Mouse (Mus musculus) thymus, postnatal 25 days (tissue): ENCODE results near the gene Defb48.
A peak's percentile ranks its signal among the peaks of the same experiment; 100 is the strongest.

Experiments
- DNase-seq: peaks from one replicate; pipeline ENCODE4 v3.0.0; 2022

Gene Defb48

DNA sequence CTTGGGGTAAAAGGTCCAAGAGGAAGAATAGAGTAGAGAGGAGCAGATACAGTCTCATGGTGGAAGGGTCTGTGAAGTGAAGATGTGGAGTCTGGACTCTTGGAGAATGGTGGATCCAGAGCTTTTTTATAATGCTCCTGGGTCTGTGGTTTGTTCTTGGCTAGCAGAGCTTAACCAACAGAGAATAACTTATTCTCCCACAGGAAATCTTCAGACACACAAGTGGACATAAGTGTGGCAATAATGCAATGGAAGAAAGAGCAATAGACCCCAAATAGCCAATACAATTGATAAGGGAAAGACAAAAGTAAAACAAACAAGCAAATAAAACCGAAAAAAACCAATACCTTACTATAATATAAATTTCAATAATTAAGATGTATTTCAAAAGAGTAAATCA is at the start of gene Defb48:
Gene Defb48 (minus strand): TSS at position 101 of the 400 bp plus-strand sequence.
- no peak for DNase-seq

DNA sequence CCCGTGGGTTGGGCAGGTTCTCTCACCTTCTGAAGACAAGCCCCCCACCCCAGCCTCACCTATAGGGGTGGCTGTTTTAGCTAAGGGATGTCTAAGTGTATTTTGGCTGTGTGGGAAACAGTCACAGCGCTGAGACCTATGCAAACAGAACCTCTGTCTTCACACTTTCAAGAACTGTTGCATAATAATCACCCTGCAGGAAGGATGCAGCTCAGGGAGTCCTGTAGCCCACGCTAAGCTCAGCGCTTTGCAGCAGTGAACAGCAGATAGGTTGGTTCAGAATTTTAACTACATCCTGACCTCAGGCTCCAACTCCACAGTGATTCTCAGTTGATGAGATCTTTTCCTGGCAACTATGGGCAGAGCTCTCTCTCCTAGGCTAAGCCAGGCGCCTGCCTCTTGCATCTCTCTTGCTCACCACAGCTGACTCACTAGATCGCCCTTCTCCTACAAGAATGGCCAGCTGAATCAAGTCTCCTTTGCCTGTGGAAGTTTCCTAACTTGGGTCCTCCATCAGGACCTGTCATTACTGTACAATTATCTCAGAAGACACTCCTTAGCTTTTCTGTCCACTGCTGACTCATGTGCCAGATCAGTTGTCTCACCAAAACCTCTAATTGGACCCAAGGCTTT is 36.3 kb upstream of the Defb48 start:
- DNase-seq, result no peak

DNA sequence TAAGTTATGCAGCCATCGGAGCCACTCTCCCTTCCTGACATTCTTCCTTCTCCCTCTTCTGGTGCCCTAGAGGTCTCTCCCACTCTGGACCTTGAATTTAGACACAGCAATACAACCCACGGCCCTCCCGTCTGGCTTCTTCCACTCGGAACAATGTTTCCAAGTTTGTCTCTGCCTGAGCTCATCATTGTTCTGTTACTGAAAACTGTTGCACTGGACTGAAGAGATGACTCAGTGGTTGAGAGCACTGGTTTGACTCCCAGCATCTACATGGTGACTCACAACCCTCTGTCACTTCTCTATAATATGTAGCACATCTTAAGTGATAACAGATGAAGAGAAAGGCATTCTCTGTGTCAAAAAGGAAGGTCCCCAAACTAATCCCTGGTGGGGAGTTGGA is 30.4 kb upstream of the Defb48 start:
- no peak for DNase-seq

DNA sequence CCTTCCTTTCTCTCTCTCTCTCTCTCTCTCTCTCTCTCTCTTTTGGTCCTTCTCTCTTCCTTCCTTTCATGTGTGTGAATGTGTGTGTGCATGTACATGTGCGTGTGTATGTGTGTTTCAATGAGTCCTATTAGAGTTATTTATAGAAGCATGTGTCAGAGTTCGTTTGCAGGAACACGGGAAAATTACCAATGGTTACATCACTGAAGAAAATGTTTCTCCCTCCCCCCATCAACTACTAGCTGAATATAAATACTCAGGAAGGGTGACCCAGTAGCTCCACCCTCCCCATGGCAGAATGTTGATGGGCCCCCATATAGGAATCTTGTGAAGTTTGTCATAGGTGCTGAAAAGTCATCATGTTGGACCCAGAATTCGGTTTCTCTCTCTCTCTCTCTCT is 28.8 kb upstream of the Defb48 start:
- no peak for DNase-seq

DNA sequence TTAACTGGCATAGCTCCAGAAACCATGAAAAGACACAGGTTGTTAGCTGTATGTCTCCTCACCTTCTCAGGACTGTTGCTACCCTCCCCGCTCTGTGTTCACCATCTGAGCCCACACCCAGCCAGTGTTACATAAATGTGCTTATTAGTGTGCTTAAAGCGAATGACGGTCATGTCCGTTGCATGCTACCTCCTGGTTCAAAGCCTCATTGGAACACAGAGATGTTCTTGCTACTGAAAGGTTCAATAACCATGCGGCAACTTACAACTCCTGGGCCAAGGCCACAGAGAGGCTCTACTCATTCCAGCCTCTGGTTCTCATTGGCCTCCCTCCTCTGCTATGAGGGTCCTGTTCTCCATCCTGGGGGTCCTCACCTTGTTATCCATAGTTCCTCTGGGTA is 27.2 kb upstream of the Defb48 start, which contains the start of gene Defb43:
Gene Defb43 (plus strand): TSS at position 301 of the 400 bp plus-strand sequence.
- DNase-seq, result no peak

DNA sequence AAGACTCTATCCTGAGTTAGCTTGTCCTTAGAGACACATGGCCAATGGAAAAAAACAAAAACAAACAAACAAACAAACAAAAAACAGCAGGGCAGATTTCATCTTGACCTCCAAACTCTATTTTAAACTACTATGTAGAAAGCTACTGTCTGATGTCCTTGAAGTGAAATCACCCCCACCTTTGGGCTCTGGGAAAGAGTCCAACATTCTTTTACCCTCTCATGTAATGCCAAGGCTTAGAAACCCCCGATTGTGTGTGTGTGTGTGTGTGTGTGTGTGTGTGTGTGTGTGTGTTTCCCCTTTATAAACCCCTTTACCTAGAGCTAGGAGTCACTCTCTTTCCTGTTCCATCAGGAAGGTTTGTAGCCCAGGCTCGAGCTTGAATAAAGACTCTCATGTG is 18.3 kb upstream of the Defb48 start:
- no peak for DNase-seq

DNA sequence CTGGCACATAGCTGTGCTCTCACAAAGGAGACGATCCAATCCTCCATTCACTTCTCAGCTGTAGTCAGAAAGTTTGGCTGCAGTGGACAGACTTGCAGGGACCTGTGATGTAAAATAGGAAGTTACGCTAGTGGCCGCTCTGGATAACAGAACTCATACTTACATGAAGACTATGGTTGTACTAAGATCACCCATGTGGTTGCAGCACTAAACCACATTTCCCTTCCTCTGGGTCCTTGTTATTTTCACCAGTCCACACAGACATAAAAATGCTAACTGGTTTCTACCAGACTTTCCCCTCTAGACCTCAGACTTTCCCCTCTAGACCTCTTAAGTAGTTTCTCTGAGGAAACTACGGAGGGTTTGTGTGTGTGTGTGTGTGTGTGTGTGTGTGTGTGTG is 14.7 kb upstream of the Defb48 start:
- no peak for DNase-seq

DNA sequence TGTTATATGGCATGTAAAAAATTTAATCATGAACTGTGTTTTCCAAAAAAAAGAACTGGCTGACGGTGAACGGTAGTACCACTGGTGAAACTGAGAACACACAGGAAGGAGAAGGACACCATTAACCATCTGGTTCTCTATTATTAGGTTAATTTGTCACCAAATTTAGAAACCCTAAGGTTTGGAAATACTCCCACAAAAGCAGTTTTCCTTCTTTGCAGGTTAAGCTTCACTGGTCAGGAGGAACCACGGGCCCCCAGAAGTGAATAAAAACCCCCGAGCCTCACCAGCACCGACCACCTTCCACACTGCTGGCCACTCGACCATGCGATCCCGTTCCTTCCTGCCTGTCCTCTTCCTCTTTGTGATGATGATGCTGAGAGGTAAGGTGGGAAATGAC is 13.5 kb upstream of the Defb48 start, which contains the start of gene Defb47:
Gene Defb47 (plus strand): TSS at position 301 of the 400 bp plus-strand sequence.
- DNase-seq, result no peak

DNA sequence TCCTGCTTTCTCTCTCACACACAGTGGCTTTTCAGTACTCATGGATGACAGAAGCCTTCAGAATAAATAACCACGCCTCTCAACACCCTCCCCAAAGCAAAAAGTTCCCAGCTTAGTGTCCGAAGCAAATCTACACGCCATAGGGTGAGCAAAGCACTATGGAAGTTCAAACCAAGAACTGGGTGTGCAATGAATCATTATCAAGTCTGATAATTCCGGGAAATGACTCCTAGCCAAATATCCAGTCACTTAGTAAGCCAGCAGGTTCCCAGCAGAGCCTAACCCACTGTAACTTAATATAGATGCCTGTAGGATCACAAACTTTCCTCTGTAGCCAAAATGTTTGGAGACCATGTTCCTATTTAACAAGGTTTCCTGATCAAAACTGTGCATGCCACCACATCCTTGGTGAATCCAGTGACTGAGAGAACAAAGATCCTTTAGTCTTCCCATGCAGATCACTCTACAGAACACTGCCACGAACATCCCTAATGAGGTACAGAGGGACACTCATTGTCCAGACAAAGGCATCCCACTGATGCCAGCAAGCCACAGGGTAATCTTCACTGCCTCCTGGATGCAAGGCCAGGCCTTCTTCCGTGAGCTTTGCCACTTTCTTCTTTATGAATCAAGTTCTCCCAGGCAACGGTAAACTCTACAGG is 7.7 kb upstream of the Defb48 start:
- DNase-seq, result no peak

DNA sequence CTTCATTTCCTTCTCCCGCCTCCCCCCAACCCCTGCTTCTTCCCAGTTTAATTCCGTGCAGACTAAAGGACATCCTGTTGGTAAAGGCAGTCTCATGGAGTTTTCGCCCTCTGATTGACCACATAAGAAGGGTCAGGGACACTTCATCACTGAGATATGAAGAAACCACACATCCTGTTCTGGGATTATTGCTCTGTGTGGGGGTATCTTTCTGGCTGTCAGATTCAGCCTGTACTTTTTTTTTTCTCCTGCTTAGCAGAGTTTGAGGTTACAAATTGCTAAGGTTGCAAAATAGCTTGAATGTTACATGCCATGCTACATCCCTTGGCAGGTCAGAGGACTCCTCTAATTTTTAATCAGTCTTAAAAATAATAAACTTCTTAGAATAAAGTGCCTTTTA is 7.0 kb upstream of the Defb48 start:
- no peak for DNase-seq

DNA sequence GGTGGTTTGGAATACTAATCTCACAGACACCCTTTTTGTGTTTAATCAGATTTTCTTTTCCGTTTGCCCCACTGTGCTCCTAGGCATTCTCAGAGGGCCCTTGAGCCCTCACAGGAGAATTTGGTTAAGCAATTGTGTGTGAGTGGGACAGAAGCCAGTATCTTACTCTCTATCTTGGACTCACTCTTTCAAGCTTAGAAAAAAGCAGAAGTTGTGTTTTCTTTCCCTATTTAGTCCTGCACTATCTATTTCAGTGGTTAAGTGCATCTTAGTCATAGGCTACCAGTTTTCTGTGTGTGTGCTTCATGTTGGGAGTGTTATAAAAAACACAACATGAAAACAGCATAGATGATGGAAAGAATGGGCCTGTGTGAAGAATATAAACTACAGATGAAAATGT is 4.5 kb downstream of the Defb48 start:
- no peak for DNase-seq

DNA sequence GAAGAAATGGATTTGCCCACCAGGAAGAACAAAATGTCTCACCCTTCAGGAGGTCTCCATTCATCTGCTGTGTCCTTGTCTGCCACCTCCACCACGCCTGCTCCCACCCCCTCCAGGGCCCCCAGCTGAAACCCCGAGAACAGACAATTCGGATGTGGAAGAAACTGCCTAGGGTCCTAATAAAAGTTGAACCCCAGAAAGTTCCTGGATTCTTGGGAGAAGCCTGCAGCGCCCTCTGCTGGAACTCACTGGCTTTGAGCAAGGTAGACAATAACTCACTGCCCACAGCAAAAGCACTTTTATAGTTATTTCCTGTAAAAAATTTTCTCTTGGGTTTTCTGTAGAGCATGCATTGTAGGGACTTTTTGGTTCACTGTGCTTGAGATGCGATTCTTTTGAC is 9.3 kb downstream of the Defb48 start:
- peak; percentile 73 for DNase-seq

DNA sequence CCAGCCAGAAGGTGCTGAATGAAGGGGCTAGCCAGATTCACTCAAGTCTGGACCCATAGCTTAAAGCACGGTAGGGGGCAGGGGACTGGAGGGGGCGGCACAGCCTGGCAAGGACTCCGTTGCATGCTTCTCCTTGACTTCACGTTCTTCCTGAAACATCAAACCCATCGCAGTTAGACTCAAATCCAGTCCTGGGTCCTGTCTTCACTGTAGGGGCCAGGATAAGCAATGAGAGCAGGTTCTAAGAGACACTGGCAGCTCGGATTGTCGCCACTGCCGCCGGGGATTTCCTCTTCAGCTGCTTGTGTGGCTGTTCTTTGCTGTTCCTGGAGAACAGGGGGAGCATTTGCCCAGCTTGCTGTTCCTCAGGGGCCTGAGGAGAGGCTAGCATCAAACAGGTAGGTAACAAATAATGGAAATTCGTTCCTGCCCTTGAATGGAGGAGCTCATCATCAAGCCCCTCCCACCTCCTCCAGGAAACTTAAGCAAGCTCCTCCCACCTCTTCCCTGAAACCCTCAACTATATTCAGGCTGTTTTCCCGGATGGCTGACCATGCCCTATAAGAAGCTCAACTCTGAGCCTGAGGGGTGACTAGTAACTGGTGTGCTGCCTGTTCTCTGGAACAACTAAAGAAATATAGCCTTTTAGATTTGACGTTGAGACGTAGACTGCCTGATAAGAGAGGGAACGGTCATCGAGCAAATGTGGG is 18.3 kb downstream of the Defb48 start:
- DNase-seq, result no peak

DNA sequence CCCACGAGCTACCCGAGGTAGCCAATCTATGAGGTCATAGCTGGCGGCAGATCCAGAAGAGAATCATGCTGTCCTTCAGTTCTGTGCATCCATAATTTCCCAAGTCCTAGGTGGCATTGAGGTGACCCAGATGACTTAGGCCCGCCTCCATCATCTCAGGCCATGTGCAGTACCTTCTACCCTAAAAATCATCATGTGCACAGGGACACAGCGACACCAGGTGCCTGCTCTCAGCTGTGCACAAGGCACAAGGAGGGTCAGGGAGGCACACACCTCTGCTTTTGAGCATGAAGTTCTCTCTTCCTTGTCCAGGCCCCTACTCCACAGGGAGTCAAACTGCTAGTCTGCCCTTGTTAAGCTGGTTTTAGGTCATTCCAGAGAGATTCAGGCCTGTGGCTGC is 19.0 kb downstream of the Defb48 start:
- no peak for DNase-seq

DNA sequence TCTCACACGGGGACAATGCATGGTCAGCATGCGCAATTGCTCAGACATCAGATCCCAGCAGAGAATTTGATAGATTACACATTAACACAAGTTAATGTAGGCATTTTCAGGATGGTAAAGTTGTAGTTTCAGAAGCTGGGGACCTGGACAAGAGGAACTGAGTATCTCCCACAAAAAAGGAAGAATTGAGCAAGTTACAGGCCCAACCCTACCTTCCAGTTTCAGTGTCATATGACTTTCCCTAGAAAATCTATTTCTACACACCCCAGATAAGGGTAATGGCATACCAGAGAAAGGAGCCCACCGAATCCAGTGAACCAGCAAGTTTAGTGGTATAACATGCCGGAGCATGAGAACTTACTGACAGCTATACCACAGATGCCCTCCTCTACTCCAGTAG is 20.7 kb downstream of the Defb48 start:
- DNase-seq, result no peak

DNA sequence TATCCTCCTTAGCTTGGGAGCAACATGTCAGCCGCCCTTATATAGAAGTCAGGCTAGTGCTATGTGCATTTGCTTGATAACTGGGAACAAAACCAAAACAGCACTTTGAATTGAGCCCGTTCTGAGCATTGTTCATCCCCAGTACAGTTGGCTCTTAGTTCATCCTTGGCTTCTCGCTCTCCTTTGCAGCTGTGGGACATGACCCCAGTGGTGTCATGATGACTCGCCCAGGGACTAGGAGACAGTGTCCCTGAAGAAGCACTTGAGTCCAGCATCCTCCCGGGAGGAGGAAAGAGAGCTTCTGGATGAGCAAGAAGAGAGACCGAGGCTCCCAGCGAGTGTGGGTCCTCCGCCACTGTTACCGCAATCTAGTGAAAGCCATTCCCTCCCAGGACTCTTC is 28.2 kb downstream of the Defb48 start:
- DNase-seq, result no peak

DNA sequence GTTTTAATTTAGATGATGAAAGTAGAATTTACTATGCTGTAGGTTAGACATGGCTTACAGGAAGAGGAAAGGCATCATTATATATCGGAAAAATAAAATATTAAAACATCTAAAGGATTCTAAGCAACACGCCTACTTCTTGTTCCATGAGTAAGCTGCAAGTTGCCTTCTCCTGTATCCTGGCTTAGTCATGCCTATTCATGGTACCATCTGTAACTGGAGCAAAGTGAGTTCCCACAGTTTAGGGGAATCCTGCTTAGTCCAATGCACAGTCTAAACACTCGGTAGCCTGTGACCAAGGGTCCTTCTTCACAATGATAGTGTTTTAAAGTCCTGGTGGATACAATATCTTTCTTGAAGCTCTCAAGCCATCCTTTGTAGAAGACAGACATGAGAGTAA is 37.5 kb downstream of the Defb48 start:
- DNase-seq, result no peak

DNA sequence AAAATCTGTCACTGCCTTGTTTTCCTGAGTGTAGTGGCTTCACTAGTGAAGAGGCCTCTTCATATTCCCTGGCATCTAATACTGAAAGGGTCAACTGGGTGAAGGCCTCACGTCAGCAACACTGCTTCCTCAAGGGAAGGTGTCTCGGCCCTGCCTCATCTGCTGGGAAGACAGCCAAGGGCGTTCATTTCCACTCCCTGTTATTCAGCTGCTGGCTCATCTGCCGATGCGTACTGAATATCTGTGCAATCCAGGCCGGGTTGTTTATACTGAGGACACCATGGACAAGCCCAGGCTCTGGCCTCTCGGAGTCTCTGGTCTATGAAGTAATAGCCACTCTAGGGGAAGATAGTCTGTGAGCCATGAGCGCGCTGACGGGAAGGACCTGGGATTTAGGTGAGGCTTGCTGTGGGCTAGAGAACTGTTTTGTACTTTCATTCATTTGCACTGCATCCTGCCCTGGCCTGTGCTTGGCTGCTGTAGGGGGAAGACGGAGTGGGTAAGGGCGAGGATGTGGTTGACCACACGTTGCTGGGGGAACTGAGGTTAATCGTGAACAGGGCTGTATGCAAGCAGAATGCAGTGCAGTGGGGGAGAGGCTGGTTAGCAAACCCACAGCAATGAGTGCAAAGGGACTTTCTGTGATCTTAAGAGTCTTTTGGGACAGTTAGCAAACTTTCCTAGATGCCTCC is 43.8 kb downstream of the Defb48 start:
- peak; percentile 75 for DNase-seq

DNA sequence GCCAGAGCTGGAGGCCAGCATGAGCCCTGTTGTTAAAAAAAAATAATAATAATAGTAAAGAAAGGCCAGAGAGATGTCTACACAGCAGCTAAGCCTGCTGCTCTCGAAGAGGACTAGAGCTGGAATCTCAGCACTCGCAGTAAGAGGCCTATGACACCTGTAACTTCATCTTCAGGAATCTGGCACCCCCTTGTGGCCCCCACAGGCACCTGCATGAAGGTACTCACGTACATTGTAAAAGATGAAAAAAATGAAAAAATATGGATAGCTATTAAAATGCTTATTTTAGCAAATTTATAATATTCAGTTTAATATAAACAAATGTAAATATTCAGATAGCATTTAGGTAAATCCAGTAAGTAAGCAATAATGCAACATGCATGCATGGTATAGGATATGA is 44.9 kb downstream of the Defb48 start:
- DNase-seq, result no peak

DNA sequence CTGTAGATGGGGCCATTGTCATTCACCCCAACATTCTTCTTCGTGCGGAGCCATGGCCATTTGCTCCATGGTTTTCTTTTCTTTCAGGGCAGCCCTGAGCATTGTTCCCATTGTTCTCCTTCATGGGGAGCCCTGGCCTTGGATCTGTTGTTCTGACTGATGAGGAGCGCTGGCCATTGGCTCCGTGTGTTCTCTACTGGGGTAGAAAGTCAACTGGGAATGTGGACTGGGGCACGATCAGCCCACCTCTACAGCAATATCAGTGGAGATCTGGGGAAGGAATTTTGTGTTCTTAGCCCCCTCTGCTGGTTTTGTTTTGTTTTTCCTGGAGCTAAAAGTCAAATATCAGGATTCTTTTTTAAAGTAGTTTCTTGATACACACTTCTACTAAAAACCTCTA is 46.6 kb downstream of the Defb48 start:
- no peak for DNase-seq

DNA sequence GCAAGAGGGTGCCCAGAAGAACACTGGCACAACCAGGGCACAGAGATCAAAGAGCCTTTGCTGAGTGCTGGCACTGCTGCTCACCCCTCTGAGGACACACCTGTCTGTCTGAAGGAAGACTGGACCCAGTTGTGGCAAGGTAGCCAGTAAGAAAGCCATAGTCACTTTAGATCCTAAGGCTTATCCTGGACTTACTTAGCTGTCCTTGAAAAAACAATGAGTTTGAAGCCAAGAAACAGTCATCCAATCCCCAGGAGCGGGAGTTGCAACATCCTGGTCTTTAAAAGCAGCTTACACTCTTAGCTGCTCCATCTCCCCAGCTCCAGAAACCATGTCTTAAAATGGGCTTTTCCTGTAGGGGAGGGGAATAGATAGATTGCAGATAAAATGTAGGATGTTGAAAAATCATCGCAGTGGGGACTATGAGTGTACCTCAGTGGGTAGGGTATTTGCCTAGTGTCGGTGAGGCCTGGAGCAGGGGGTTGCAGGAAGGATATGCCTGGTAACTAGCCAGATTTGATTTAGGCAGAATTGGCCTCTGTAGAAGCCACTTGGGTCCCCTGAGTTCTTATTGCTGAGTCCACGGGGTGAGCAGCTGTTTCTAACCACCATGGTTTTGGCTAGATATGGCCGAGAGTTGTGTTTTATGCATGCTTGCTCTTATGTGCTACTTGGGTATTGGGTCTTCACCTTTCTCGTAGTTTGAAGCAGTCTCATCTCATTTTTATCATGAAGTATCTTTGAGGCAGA is 47.5 kb downstream of the Defb48 start:
- no peak for DNase-seq

DNA sequence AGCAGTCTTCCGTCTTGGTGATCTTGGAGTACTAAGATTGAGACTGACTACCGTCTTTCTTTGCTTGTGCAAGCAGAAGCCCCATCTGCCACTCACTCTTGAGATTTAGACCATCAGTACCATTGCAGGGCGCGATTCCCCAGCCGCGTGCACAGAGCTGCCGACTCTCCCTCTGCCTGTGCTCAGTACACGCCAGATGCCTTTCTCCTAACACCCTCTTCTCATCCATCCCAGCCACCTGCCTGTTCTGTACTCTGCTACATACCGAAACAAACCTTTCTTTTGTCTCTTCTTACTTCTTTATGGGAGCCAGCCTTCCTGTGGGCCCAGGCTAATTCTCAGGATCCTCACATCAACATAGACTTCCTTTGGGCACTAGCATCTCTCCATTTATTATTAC is 48.9 kb downstream of the Defb48 start:
- DNase-seq, result no peak

DNA sequence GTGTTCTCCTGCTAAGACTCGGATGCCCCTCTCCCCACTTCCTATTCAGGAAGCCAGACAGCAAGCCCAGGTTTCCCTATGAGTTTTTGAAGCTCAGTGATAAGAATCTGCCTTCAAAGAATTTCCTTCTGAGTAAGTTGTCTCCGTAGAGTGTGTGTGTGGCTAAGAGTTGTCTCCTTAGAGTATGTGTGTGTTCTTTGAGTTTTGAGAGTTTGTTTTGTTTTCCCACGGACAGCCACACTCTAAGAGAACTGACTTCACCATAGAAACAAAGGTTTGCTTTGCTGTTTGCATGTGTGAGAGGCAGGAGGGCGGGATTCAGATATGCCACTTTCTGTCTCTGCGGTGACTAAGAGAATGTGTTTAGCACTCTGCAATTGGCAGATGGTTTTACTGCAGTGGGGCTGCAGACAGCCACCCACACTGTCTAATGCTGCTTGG is 56.2 kb downstream of the Defb48 start:
- DNase-seq, result peak; percentile 13
